Mouse (Mus musculus) left cerebral cortex, adult 8-10 months (tissue): ENCODE results near the gene Ddx58. TPM values are rescaled to one million over a fixed set of nuclear protein-coding genes. Genes with fewer than 3 reads are reported as not detected.

Experiments used
- DNase-seq, 2 experiments: peaks; one replicate each; pipeline ENCODE4 v3.0.0; 2022; ENCODE audit warnings: low spot score in 2 of 2
- total RNA-seq, 4 experiments: library from RNA; stranded (reverse); gene quantifications; 2 replicates each; pipeline ENCODE4 v1.2.4; 2022

Ddx58 gene
- total RNA-seq, 4 experiments from 2014 or later: 4.1 to 6.3 (median 5.5) TPM

DNA sequence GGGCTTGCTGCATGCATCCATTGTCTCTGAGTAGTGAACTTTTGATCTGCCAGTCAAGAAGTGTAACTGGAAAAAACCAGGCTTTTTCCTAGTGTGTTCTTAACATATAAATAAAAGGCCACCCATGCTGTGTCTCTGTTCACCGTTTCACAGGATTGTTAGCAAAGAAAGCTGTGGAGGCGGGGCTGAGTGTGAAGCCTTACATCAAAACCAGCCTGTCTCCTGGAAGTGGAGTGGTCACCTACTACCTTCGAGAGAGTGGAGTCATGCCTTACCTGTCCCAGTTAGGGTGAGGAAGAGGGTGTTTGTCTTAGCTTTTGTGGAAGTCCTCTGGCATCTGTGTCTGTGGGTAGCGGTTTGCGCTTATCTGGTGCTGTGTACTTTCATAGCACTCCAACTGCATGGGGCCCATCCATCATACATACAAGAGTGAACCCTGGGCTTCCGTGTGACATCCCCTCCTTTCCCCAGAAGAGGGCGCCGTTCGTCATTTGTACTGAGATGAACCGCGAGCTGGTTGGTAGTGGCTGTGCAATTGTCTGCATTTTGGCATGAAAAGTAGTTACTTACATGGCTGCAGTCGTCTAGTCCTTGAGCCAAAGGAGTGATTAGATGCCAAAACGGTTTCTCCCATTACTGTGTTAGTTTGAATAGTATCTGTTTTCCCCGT is 56.8 kb downstream of the Ddx58 start:
- peak in 1 of 2 experiments; percentile 37 for DNase-seq

DNA sequence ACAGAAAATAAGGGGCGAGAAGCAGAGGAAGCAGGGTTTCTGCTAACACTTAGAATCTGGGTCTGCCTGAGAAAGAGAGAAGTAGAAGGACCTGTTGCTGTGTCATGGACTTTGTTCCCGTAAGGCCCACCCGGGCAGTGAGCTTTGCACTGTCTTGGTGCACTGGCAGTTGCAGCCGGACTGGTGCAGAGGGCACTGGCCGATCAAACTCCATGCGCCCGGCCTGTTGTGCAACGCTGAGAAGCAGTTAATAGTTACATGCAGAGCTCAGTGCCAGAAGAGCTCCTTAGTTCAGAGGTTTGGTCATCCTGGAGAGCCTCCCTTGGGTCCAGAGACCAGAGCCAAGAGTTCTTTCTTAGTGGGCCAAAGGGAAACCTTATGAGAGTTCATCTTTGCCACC is 57.9 kb downstream of the Ddx58 start:
- no peak for DNase-seq

DNA sequence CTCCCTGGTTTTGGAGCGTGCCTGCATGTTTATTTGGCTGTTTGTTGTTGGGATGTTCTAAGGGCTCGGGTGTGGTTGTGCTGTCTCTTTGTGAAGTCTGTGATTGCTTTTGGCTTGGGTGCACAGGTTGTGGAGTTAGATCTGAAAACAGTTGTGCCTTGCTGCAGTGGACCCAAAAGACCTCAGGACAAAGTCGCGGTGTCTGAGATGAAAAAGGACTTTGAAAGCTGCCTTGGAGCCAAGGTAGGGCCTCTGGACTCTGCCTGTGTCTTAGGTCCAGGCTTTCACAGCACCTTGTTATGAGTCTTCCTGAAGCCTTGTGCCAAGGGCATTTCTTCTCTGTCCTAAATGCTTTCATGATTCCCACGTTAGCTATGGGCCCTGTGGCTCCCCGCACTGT is 59.6 kb downstream of the Ddx58 start:
- no peak for DNase-seq

DNA sequence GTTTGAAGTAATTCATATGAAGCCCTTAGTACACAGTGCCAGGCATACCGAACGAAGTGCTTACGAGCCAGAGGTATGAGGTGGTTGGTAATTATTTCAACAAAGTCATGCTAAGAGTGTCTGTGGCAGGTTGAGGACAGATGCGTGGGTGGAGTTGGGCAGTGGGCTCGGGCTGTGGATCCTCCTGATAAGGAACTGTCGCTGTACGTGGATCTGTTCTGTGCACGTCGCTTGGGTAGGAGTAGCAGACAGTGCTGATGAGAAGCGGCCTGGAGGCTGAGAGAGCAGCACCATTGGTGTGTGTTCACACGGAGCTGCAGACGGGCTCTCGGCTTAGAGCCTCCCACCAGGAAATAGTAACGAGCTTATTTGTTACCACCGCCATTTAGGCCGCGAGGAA is 61.0 kb downstream of the Ddx58 start:
- DNase-seq: no peak

DNA sequence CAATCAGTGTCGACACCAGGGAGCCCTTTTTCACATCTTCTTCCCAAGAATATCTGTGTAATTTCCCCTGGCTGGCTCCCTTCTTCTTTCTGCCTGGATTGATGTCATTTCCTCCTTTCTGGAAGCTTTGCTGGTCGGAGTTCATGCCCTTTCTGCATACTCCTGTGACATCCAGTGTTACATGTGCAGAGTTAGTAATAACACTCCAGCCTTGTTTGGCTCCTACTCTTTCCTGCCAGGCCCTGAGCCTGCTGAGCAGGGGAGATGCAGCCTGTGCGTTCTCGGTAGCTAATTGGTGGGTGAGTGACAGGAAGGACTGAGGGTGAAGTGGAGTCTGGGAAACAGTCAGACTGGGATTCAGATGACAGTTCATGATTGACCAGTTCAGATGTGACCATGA is 65.3 kb downstream of the Ddx58 start:
- no peak for DNase-seq

DNA sequence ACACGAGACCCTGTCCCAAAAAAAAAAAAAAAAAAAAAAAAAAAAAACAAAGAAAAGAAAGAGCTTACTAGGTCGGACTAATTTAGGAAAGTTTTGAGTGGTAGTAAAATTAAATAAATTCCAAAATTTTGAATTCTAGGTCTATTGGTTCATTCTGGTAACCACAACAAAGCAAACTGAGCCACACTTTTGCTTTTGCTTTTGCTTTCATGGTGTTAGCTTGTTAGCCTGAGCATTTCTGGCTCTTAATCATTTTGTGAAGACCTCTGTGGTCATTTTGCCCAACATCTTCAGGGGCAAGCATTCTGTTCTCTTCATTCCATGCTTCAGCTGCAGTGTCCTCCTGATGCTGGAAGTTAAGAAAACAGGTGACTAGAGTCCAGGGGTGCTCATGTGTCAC is 67.3 kb downstream of the Ddx58 start:
- no peak for DNase-seq

DNA sequence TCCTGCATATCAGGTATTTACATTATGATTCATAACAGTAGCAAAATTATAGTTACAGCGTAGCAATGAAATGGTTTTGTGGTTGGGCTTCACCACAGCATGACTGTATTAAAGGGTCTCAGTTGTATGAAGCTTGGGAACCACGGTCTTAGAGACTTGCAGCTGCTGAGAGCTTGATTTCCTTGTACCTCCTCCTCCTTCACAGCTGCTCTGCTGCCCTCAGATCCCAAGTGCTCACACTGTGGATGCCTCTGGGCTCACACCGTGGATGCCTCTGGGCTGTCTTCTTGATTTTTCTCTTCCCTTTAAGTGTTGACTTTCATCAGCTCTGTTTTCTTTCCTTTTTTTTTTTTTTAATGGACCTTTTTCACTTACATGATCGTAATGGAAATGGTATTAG is 68.2 kb downstream of the Ddx58 start:
- no peak for DNase-seq

DNA sequence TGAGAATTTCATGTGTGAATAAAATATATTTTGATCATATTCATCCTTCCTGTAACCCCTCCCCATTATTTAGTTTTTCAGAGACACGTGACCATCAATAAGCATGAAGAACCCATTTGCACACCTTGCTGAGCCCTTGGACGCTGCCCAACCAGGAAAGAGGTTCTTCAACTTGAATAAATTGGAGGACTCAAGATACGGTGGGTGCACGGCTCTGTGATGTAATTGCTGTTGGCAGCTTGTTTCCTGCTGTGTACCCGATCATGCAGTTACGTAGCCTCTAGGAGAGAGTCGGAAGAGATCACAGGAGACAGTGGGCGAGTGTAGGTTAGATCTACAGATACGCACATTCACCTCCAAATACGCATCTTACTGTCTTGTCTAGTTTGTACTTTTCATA is 76.0 kb downstream of the Ddx58 start:
- no peak for DNase-seq

DNA sequence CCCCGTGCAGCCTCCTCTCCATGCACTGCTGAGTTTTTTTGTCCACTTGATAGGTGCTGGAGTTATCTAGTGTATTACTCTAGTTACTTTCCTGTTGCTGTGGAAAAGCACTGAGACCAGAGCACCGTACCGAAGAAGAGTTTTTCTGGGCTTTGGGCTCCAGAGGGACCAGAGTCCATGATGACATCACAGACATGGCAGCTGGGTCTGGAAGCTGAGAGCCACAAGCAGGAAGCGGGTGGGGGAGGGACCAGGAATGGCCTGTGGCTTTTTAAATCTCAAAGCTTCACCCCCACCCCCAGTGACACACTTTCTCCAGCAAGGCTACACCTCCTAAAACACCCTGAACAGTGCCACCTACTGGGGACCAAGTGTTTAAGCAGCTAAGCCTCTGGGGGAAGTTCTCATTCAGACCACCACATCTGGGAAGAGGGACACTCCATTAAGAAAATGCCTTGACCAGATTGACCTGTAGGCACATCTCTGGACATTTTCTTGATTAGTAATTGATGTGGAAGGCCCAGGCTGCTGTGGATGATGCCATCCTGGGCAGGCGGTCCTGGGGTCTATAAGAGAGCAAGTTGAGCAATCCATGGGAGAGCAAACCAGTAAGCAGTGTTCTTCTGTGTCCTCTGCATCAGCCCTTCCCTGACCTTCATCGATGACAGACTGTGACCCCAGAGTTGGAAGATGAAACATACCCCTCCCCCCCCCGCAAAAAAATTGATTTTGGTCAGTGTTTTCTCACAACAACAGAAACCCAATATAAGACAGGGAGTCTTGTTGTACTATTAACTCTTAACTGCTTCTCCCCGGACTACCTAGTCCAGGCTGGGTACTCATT is 78.8 kb downstream of the Ddx58 start:
- no peak for DNase-seq

DNA sequence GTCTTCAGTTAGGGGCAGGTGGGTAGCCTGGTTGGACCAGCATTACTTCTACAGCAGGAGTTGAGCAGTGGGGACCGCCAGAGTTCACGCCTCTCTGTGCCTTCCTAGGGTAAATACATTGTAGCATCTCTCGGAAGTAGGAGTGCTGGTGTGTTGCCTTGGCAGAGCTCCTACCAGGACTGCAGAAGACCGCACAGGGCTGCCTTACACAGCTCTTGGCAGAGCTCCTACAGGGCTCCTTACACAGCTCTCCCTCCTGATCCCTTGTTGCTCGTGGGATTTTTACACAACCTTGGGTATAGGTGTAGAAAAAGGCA is 81.4 kb downstream of the Ddx58 start:
- DNase-seq: no peak

DNA sequence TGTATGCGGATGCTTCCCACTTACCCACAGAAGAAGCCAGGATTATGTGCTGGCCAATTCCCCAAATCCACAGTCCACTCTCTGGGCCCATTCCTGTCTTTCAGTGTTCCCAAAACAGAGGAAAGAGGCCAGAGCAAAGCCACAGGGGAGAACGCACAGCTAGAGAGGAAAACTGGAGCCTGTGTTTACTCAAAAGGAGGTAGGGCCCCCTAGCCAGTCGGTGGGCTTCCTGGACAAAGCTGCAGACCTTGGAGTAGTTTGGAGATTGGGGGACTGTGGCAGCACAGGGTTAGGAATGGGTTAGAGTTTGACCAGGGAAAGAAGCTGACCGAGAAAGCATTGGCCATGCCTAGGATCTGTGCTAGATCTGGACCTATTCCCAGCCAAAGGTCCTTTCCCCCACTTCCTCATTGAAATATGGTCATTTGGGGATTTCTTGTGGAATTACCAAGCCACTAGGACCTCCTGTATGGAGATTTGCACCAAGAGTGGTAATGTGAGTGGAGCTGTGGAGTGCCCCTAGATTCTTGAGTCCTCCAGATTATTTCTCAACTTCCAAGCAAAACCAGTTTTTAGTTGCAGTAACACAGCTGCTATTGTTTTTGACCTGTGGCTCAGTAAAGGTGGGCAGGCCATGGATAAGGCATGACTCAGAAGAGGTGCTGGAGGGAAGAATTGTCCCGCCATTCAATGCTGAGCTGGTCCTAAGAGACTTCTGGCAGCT is 82.0 kb downstream of the Ddx58 start:
- DNase-seq: no peak

DNA sequence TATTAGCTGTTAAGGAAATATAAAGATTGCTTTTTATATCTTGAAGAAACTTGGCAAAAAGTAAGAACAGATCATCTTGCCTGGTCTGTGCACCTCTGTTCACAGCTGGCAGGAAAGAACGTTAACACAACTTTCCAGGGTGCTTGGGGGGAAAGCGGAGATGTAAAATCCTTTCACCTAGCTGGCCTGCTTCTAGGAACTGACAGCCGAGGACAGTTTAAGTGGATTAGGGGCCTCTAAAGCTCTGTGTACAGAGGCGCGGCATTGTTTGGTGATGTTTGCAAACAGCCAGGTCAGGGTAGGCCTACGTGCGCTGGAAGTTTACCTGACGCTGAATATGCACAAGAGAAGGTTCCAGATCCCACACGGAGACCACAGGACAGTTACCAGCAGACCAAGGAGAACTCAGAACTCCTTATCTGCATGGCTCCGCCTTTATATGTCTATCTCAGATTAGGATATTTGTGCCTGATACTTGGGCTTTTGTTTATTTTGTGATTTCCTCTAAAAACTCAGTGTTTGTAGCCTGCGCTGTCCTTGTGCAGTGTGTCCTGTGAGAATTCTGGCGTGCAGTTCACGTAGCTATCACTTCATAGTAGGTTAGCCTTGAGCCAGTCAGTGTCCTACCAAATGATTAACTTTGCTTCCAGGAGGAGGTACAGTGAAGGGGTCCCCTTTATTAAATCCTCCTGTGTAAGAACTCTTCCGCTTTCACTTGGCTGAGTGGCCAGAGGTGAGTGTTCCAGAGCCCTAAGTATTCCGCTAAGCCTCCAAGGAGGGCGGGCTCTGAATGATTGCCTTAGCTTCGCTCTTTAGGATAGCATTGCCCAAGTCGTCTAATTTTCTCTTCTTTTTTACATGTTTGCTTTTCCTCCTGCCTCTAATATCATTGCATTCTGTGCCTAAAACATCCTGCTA is 82.8 kb downstream of the Ddx58 start:
- DNase-seq: no peak

DNA sequence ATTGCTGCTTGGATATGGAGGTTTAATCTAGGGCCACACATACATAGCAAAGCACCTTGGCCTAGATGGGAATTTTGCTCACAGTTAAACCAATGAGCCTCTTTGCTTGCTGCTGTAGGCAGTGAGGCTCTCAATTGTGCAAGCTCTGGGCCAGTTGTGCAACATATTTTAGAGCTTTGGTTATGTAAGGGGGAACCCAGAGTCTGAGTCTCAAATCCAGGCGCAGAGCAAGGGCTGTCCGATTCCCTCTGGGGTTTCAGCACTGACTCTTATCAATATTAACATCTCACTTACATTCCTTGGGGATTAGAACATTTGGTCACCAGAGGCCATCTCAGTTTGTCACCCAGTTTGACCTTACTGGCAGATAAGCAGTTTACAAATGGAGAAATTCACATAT is 83.5 kb downstream of the Ddx58 start:
- DNase-seq: no peak

DNA sequence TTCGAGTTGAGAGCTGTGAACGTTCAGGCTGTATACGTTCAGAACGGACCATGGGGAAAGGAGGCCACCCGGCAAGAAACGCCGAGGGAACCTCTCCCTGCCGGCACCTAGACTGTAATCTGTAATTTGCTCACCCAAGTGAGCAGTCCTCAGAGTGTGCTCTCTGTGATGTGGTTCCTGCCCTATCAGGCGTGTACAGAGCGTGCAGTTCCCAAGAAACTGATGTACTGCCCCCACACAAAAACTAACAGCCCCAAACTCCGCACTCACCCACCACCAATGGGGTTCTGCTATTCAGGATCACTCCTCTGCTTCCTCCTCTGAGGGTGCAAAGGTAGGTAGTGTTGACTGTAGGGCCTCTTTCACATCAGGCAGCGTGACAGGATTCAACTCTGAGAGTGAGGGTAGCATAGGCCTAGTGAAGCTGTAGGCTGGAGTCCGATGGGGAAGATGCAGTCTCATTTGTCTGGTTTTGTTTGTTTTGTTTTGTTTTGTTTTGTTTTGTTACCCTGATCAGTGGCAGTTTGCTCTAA is 84.1 kb downstream of the Ddx58 start:
- DNase-seq: no peak

DNA sequence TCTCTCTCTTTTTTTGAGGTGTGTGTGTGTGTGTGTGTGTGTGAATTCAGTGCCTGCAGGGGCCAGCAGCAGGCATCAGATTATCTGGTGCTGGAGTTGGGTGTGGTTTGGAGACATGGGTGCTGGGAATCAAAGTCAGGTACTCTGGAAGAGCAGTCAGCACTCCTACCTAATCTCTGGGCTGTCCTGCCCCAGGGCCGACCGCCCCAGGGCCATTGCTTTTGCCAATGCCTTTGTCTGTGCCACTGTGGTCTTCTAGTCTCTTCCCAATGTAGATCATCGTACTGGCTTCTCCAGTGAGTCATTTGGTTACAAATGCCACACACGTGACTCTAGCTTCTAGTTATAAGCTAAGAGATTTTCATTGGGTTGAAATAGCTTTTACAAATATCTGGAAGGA is 84.9 kb downstream of the Ddx58 start:
- DNase-seq: no peak

Other genes with a start within 250 kb of the Ddx58 start
- gene Aco1, start 96.7 kb downstream of the Ddx58 start, total RNA-seq: 10 to 100 TPM; 30.0 to 32.8 (median 31.5) TPM
- gene Smim27, start 29.8 kb upstream of the Ddx58 start, total RNA-seq: 10 to 100 TPM; 13.2 to 18.9 (median 16.8) TPM
- gene Topors, start 30.0 kb upstream of the Ddx58 start, total RNA-seq: 10 to 100 TPM; 16.8 to 22.9 (median 19.7) TPM
- 100 to 1,000 TPM; 171 to 192 (median 179) TPM for gene Ndufb6, start 39.6 kb upstream of the Ddx58 start, total RNA-seq
- gene Tmem215, start 232.4 kb upstream of the Ddx58 start, total RNA-seq: 10 to 100 TPM; 11.8 to 15.4 (median 14.5) TPM